Mouse (Mus musculus): ENCODE data around the gene Slc18b1. TPM values are rescaled to one million over a fixed set of nuclear protein-coding genes. Genes with fewer than 3 reads are reported as not detected.

Gene Slc18b1
- polyA plus RNA-seq, 1 experiment from 2014 or later: 19.1 TPM

GRCm38 (mm10) chr10:23852096-23852495 is 55.3 kb downstream of the Slc18b1 start:
- no peak overlapping the region for H3K9ac ChIP-seq
- H3K9me3 ChIP-seq (replicated peaks): no peaks in the 10 kb centered on the region
- no peaks in the 10 kb centered on the region for H3K27me3 ChIP-seq
- H3K4me2 ChIP-seq: no peak overlapping the region
- WGBS: 88% methylated on average over 2 of the region's 2 CpGs
- H3K36me3 ChIP-seq: no peaks in the 10 kb centered on the region
- no peak for ATAC-seq (replicated peaks; ENCODE audit: low FRiP score)
- H3K4me1 ChIP-seq: no peaks in the 10 kb centered on the region
- H3K27ac ChIP-seq: no peak overlapping the region
- no peak overlapping the region for H3K4me3 ChIP-seq (replicated peaks)

- 56% methylated on average over 9 of the region's 9 CpGs for WGBS
- ATAC-seq (replicated peaks; ENCODE audit: low FRiP score): no peak; the same call in 1 of the 2 replicates
These were observed 67.9 kb downstream of the Slc18b1 start for GRCm38 (mm10) chr10:23864362-23865312.

More at GRCm38 (mm10) chr10:23864362-23865312, 67.9 kb downstream of the Slc18b1 start:
- no peak overlapping the region for H3K9ac ChIP-seq
- H3K4me3 ChIP-seq (replicated peaks): no peak overlapping the region
- H3K27me3 ChIP-seq: no peaks in the 10 kb centered on the region
- H3K27ac ChIP-seq: no peak overlapping the region
- no peak overlapping the region for H3K4me2 ChIP-seq
- peaks cover 14% of the 10 kb centered on the region; the same call in 1 of the 2 replicates for H3K9me3 ChIP-seq (replicated peaks)
- no peaks in the 10 kb centered on the region for H3K4me1 ChIP-seq
- H3K36me3 ChIP-seq: no peaks in the 10 kb centered on the region

Other genes with a start within 250 kb of the Slc18b1 start
- 195 and 221 TPM in 2 replicates for gene Rps12, start 9.7 kb upstream of the Slc18b1 start, polyA plus RNA-seq (2015; fragmentation: Nextera tagmentation; extraction: Ambion mirVana)
- 0.27 TPM in 1 of 2 replicates, not detected in the other for gene Vnn3, start 54.5 kb downstream of the Slc18b1 start, polyA plus RNA-seq (2015; fragmentation: Nextera tagmentation; extraction: Ambion mirVana)
- 2.0 TPM in 2 replicates for gene Vnn1, start 97.7 kb downstream of the Slc18b1 start, polyA plus RNA-seq (2015; fragmentation: Nextera tagmentation; extraction: Ambion mirVana)
- gene Taar1, start 123.4 kb downstream of the Slc18b1 start, polyA plus RNA-seq (2015; fragmentation: Nextera tagmentation; extraction: Ambion mirVana): not detected in 2 replicates
- 0.22 TPM in 1 of 2 replicates, not detected in the other for gene Taar2, start 141.6 kb downstream of the Slc18b1 start, polyA plus RNA-seq (2015; fragmentation: Nextera tagmentation; extraction: Ambion mirVana)
- not detected in 2 replicates for gene Taar3, start 152.6 kb downstream of the Slc18b1 start, polyA plus RNA-seq (2015; fragmentation: Nextera tagmentation; extraction: Ambion mirVana)
- not detected in 2 replicates for gene Taar4, start 163.5 kb downstream of the Slc18b1 start, polyA plus RNA-seq (2015; fragmentation: Nextera tagmentation; extraction: Ambion mirVana)
- 0.36 TPM in 1 of 2 replicates, not detected in the other for gene Taar5, start 173.7 kb downstream of the Slc18b1 start, polyA plus RNA-seq (2015; fragmentation: Nextera tagmentation; extraction: Ambion mirVana)
- gene Taar6, start 188.7 kb downstream of the Slc18b1 start, polyA plus RNA-seq (2015; fragmentation: Nextera tagmentation; extraction: Ambion mirVana): not detected in 2 replicates
- not detected in 2 replicates for gene Taar7a, start 196.5 kb downstream of the Slc18b1 start, polyA plus RNA-seq (2015; fragmentation: Nextera tagmentation; extraction: Ambion mirVana)
- not detected in 2 replicates for gene Taar7b, start 203.0 kb downstream of the Slc18b1 start, polyA plus RNA-seq (2015; fragmentation: Nextera tagmentation; extraction: Ambion mirVana)
- not detected in 2 replicates for gene Taar7d, start 230.2 kb downstream of the Slc18b1 start, polyA plus RNA-seq (2015; fragmentation: Nextera tagmentation; extraction: Ambion mirVana)
- gene Taar7e, start 240.6 kb downstream of the Slc18b1 start, polyA plus RNA-seq (2015; fragmentation: Nextera tagmentation; extraction: Ambion mirVana): not detected in 2 replicates

Data from kidney, embryonic 15.5 days (tissue).